Mouse (Mus musculus) hindbrain, embryonic 11.5 days (tissue): ENCODE measurements at regions not wholly inside any gene's neighbourhood (a gene's known extent, or its start where the extent isn't known, plus 50 kb on each side); places are given as distances from the start of the nearest gene placed in this dataset.

Experiments
- ATAC-seq: fragments of 200-750 bp; cut with Nextera tagmentation; 2 replicates; pipeline ENCODE4 v1.8.0; 2017; ENCODE audit warnings: mild to moderate bottlenecking, moderate TSS enrichment, moderate library complexity; ENCODE audit not compliant: low FRiP score
- DNase-seq: peaks from one replicate; pipeline ENCODE4 v3.0.0-alpha.2; 2015; ENCODE audit warnings: low spot score
- H3K27ac ChIP-seq: fragments of 300-500 bp; sonication (generic); 2 replicates; pipeline ENCODE4 v1.5.1; 2014; ENCODE audit warnings: mild to moderate bottlenecking, low read depth, low read length
- H3K27me3 ChIP-seq: fragments of 300-500 bp; sonication (generic); 2 replicates; pipeline ENCODE4 v1.6.1; 2014; ENCODE audit warnings: mild to moderate bottlenecking, low read length, moderate library complexity, mixed read lengths; ENCODE audit not compliant: control insufficient read depth, insufficient read depth
- H3K36me3 ChIP-seq: fragments of 300-500 bp; sonication (generic); 2 replicates; pipeline ENCODE4 v1.6.1; 2014; ENCODE audit warnings: mild to moderate bottlenecking, low read length, moderate library complexity, mixed read lengths; ENCODE audit not compliant: control insufficient read depth, insufficient read depth
- H3K4me1 ChIP-seq: fragments of 300-500 bp; sonication (generic); replicated peaks from 2 replicates; pipeline ENCODE4 v1.6.1; 2014; ENCODE audit warnings: low read length, mixed read lengths; ENCODE audit not compliant: control insufficient read depth, insufficient read depth
- H3K4me2 ChIP-seq: fragments of 300-500 bp; sonication (generic); replicated peaks from 2 replicates; pipeline ENCODE4 v1.6.1; 2014; ENCODE audit warnings: mild to moderate bottlenecking, low read depth, low read length
- H3K4me3 ChIP-seq: fragments of 300-500 bp; sonication (generic); 2 replicates; pipeline ENCODE4 v1.5.1; 2014; ENCODE audit warnings: low read depth, low read length
- H3K9ac ChIP-seq: fragments of 300-500 bp; sonication (generic); 2 replicates; pipeline ENCODE4 v1.6.1; 2014; ENCODE audit warnings: low read depth, low read length
- H3K9me3 ChIP-seq: fragments of 300-500 bp; sonication (generic); 2 replicates; pipeline ENCODE4 v1.6.1; 2016; ENCODE audit warnings: low read length; ENCODE audit not compliant: control insufficient read depth
- WGBS: fragments of 180-500 bp; shearing (Covaris S2); extraction: QIAGEN DNeasy Blood & Tissue Kit; methylation state at CpG from one replicate; pipeline ENCODE4 v1.1.7; 2014; 5-methylcytosine and 5-hydroxymethylcytosine counted together

DNA sequence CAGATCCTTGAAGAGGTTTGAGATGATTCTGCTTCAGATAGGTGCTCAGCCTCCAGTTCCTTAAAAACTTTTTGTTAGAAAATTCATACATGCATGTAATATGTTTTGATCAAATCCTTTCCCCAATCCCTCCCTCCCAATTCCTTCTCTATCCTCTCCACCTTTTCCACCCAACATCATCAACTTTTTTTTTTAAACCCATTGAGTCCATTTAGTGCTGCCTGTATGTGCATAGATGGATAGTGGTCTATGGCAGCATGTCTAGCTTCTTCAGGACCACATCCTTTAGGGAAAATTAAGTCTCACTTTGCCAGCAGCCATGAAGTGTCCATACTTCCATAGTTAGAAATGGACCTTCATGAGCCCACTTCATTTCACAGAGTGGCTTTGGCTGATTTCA lies 167.2 kb upstream of the Klhl29 start:
- Histone ChIP-seq H3K4me2 (no peak overlapping the region), H3K4me3 (no peak overlapping the region), H3K9ac (no peak overlapping the region), H3K9me3 (no peaks in the 10 kb centered on the region), H3K27me3 (no peaks in the 10 kb centered on the region), H3K4me1 (no peaks in the 10 kb centered on the region), H3K27ac (no peak overlapping the region), H3K36me3 (no peaks in the 10 kb centered on the region)
- no peak for ATAC-seq
- DNase-seq: no peak

GRCm38 (mm10) chr12:5496299-5496698 lies 120.8 kb upstream of the Klhl29 start:
- Histone ChIP-seq H3K4me1 (no peaks in the 10 kb centered on the region), H3K27ac (no peak overlapping the region), H3K4me3 (no peak overlapping the region), H3K9me3 (no peaks in the 10 kb centered on the region), H3K9ac (no peak overlapping the region), H3K27me3 (no peaks in the 10 kb centered on the region), H3K36me3 (no peaks in the 10 kb centered on the region), H3K4me2 (no peak overlapping the region)
- WGBS: 84% methylated on average over 4 of the region's 4 CpGs
- no peak for ATAC-seq
- no peak for DNase-seq

- Histone ChIP-seq H3K36me3 (no peaks in the 10 kb centered on the region), H3K4me3 (no peak overlapping the region), H3K4me1 (no peaks in the 10 kb centered on the region), H3K9me3 (no peaks in the 10 kb centered on the region), H3K27ac (no peak overlapping the region), H3K9ac (no peak overlapping the region), H3K4me2 (no peak overlapping the region), H3K27me3 (no peaks in the 10 kb centered on the region)
- 66% methylated on average over 7 of the region's 7 CpGs for WGBS
- no peak for DNase-seq
- no peak for ATAC-seq
These were observed 119.4 kb upstream of the Klhl29 start for GRCm38 (mm10) chr12:5494657-5495512.

- no peak for DNase-seq
- H3K4me1 ChIP-seq: no peaks in the 10 kb centered on the region
- H3K36me3 ChIP-seq: no peaks in the 10 kb centered on the region
- 69% methylated on average over 9 of the region's 9 CpGs for WGBS
- H3K27me3 ChIP-seq: no peaks in the 10 kb centered on the region
- no peaks in the 10 kb centered on the region for H3K9me3 ChIP-seq
- ATAC-seq: no peak
- no peak overlapping the region for H3K9ac ChIP-seq
- no peak overlapping the region for H3K4me3 ChIP-seq
- H3K4me2 ChIP-seq: no peak overlapping the region
- no peak overlapping the region for H3K27ac ChIP-seq
These were observed 88.9 kb upstream of the Klhl29 start for GRCm38 (mm10) chr12:5464250-5464899.

GRCm38 (mm10) chr12:5453157-5453556 lies 77.7 kb upstream of the Klhl29 start:
- WGBS: 92% methylated on average over 2 of the region's 2 CpGs
- Histone ChIP-seq H3K4me2 (no peak overlapping the region), H3K27ac (no peak overlapping the region), H3K9me3 (no peaks in the 10 kb centered on the region), H3K4me3 (no peak overlapping the region), H3K27me3 (no peaks in the 10 kb centered on the region), H3K4me1 (no peaks in the 10 kb centered on the region), H3K9ac (no peak overlapping the region), H3K36me3 (no peaks in the 10 kb centered on the region)
- no peak for DNase-seq
- ATAC-seq: no peak

DNA sequence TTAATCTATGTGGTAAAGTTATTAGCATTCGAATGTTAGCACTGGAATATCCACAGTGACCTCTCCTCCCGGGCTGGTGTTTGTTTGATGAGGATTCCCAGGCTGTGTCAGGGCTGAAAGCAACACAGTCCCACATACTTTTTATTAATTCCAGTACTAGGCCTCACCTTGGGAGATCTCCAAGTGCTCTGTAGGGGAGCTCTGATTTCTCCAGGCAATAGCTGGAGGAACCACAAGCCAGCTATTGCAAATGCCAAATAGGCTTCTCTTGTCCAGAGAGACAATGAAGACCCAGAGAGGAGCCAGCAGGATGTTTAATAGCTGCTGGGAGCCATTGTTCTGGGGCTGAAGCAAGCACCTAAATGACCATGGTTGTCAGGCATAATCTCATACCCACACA lies 68.2 kb upstream of the Klhl29 start:
- H3K27me3 ChIP-seq: no peaks in the 10 kb centered on the region
- H3K4me2 ChIP-seq: no peak overlapping the region
- no peak overlapping the region for H3K9ac ChIP-seq
- H3K27ac ChIP-seq: no peak overlapping the region; the same call in 1 of the 2 replicates
- no peaks in the 10 kb centered on the region for H3K36me3 ChIP-seq
- WGBS: 61% methylated on average over 2 of the region's 2 CpGs
- DNase-seq: no peak
- no peak overlapping the region for H3K4me3 ChIP-seq
- ATAC-seq: no peak
- H3K4me1 ChIP-seq: no peaks in the 10 kb centered on the region
- H3K9me3 ChIP-seq: no peaks in the 10 kb centered on the region

DNA sequence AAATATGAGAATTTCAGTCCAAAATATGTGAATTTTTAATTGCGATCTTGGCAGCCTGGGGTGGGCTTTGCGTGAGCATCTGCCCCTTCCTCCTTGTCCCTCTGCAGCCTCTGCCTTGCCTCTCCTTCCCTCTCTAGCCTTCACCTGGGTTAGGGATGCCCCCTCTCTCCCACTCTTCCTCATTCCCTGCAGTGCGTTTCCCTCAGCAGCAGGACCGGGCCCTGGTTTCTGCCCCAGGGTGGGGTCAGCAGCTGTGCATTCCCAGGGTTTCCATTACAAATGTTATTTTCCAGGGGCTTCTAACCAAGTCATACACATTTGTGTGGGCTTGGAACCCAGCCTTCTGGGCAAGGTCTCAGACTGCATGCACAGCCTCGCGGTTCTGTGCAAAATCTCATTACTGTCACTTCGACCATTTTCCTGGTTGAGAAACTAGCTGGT lies 67.6 kb upstream of the Klhl29 start:
- Histone ChIP-seq H3K4me2 (no peak overlapping the region), H3K4me1 (no peaks in the 10 kb centered on the region), H3K4me3 (no peak overlapping the region), H3K27me3 (no peaks in the 10 kb centered on the region), H3K36me3 (no peaks in the 10 kb centered on the region), H3K9ac (no peak overlapping the region), H3K27ac (no peak overlapping the region), H3K9me3 (no peaks in the 10 kb centered on the region)
- ATAC-seq (no peak), DNase-seq (no peak)
- 68% methylated on average over 7 of the region's 7 CpGs for WGBS

GRCm38 (mm10) chr12:5442679-5443078 lies 67.2 kb upstream of the Klhl29 start:
- 79% methylated on average over 5 of the region's 5 CpGs for WGBS
- H3K4me2 ChIP-seq: no peak overlapping the region
- no peak overlapping the region for H3K4me3 ChIP-seq
- H3K9ac ChIP-seq: no peak overlapping the region
- no peak for ATAC-seq
- H3K9me3 ChIP-seq: no peaks in the 10 kb centered on the region
- H3K4me1 ChIP-seq: no peaks in the 10 kb centered on the region
- no peak for DNase-seq
- H3K27ac ChIP-seq: no peak overlapping the region
- no peaks in the 10 kb centered on the region for H3K36me3 ChIP-seq
- H3K27me3 ChIP-seq: no peaks in the 10 kb centered on the region

DNA sequence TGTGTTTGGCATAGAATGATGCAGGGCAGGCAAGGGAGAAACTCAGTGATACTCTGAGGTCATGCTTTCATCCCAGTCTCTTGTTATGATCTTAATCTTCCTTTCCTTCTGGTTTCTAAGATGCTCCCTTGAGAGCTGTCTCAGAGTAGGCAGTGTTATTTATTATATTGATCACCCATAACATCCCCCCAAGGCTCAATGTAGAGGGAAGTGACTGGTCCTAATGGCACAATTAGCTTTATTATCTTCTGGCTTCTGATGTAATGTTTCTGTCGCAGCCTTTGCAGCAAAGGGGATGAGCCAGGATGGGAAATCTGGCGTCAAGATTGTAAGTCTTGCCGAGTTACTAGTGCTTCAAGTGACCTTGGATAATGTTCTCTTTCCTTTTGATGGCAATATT lies 65.0 kb upstream of the Klhl29 start:
- ATAC-seq (no peak), DNase-seq (no peak)
- 77% methylated on average over 3 of the region's 3 CpGs for WGBS
- Histone ChIP-seq H3K9ac (no peak overlapping the region), H3K4me3 (no peak overlapping the region), H3K4me1 (no peaks in the 10 kb centered on the region), H3K27me3 (no peaks in the 10 kb centered on the region), H3K36me3 (no peaks in the 10 kb centered on the region), H3K27ac (no peak overlapping the region), H3K4me2 (no peak overlapping the region), H3K9me3 (no peaks in the 10 kb centered on the region)
